Mouse (Mus musculus): Measurements from ENCODE around the gene Ttll2.
A peak's percentile ranks its signal among the peaks of the same experiment; 100 is the strongest.
"Not testable (repeated sequence)": the region's sequence is repeated elsewhere in the genome, so short reads cannot be mapped to it uniquely, and the experiment has no call there.

The Ttll2 gene

GRCm38 (mm10) chr17:7352596-7352995, at the start of gene Ttll2:
TSS of gene Ttll2 (minus strand) at chr17:7352696.
- not testable (repeated sequence) for DNase-seq

- not testable (repeated sequence) for DNase-seq
These were observed 47.3 kb upstream of the Ttll2 start for GRCm38 (mm10) chr17:7399770-7400169.

- not testable (repeated sequence) for DNase-seq
These were observed 45.8 kb upstream of the Ttll2 start for GRCm38 (mm10) chr17:7398198-7398847.

GRCm38 (mm10) chr17:7397079-7397478, 44.6 kb upstream of the Ttll2 start:
- DNase-seq = not testable (repeated sequence)

- not testable (repeated sequence) for DNase-seq
These were observed 43.8 kb upstream of the Ttll2 start for GRCm38 (mm10) chr17:7396288-7396687.

- not testable (repeated sequence) for DNase-seq
These were observed 43.2 kb upstream of the Ttll2 start for GRCm38 (mm10) chr17:7395671-7396070.

GRCm38 (mm10) chr17:7395116-7395515, 42.6 kb upstream of the Ttll2 start:
- DNase-seq = not testable (repeated sequence)

- not testable (repeated sequence) for DNase-seq
These were observed 37.4 kb upstream of the Ttll2 start for GRCm38 (mm10) chr17:7389898-7390297.

- DNase-seq = not testable (repeated sequence)
These were observed 36.5 kb upstream of the Ttll2 start for GRCm38 (mm10) chr17:7388958-7389356.

- not testable (repeated sequence) for DNase-seq
These were observed 36.0 kb upstream of the Ttll2 start for GRCm38 (mm10) chr17:7388341-7388957.

GRCm38 (mm10) chr17:7386016-7386415, 33.5 kb upstream of the Ttll2 start:
- DNase-seq = not testable (repeated sequence)

- DNase-seq = not testable (repeated sequence)
These were observed 32.9 kb upstream of the Ttll2 start, which contains the start of gene Unc93a2 for GRCm38 (mm10) chr17:7385364-7385763. TSS of gene Unc93a2 (minus strand) at chr17:7385464.

- DNase-seq = not testable (repeated sequence)
These were observed 31.0 kb upstream of the Ttll2 start for GRCm38 (mm10) chr17:7383167-7384143.

GRCm38 (mm10) chr17:7382711-7383110, 30.2 kb upstream of the Ttll2 start:
- DNase-seq = not testable (repeated sequence)

- DNase-seq = not testable (repeated sequence)
These were observed 25.4 kb upstream of the Ttll2 start for GRCm38 (mm10) chr17:7377907-7378306.

GRCm38 (mm10) chr17:7376951-7377700, 24.6 kb upstream of the Ttll2 start:
- not testable (repeated sequence) for DNase-seq

GRCm38 (mm10) chr17:7371879-7372278, 19.4 kb upstream of the Ttll2 start, which contains the start of gene Gm49630:
TSS of gene Gm49630 (minus strand) at chr17:7371979.
- DNase-seq = not testable (repeated sequence)

GRCm38 (mm10) chr17:7369401-7369800, 16.9 kb upstream of the Ttll2 start:
- not testable (repeated sequence) for DNase-seq

GRCm38 (mm10) chr17:7366676-7367374, 14.3 kb upstream of the Ttll2 start:
- peak; percentile 14 for DNase-seq

GRCm38 (mm10) chr17:7366265-7366664, 13.8 kb upstream of the Ttll2 start:
- not testable (repeated sequence) for DNase-seq

- not testable (repeated sequence) for DNase-seq
These were observed 13.1 kb upstream of the Ttll2 start for GRCm38 (mm10) chr17:7365615-7366014.

Data from right cerebral cortex, adult 18-20 months (tissue).